Mouse (Mus musculus) cerebellum, adult 2 months (tissue): ENCODE data around the gene Olfr203. TPM values are rescaled to one million over a fixed set of nuclear protein-coding genes. Genes with fewer than 3 reads are reported as not detected.

Experiments
- DNase-seq, 2 experiments: peaks; one replicate each; pipeline ENCODE4 v3.0.0; 2021
- H3K27ac ChIP-seq: fragments of 200-500 bp; 2 replicates; pipeline ENCODE4 v1.5.1; 2012; ENCODE audit warnings: low read length, control low read depth, inconsistent platforms; ENCODE audit not compliant: insufficient read depth
- H3K27me3 ChIP-seq: fragments of 200-500 bp; 2 replicates; pipeline ENCODE4 v1.6.1; 2012; ENCODE audit warnings: inconsistent platforms, mild to moderate bottlenecking, low read length, moderate library complexity; ENCODE audit not compliant: control insufficient read depth, insufficient read depth
- H3K4me1 ChIP-seq: fragments of 200-500 bp; 2 replicates; pipeline ENCODE4 v1.6.1; 2011; ENCODE audit warnings: low read length; ENCODE audit not compliant: control insufficient read depth, insufficient read depth
- H3K4me3 ChIP-seq: fragments of 200-500 bp; replicated peaks from 2 replicates; pipeline ENCODE3; 2011; ENCODE audit warnings: mild to moderate bottlenecking, low read depth, low read length, control low read depth; ENCODE audit not compliant: insufficient read depth
- CTCF ChIP-seq: fragments of 200-500 bp; IDR thresholded peaks from 2 replicates; pipeline ENCODE4 v1.5.1; 2011; ENCODE audit warnings: low read depth, mild to moderate bottlenecking, control low read depth, low read length, moderate library complexity, borderline replicate concordance; ENCODE audit not compliant: insufficient read depth
- POLR2A ChIP-seq: fragments of 200-500 bp; IDR thresholded peaks from 2 replicates; pipeline ENCODE4 v1.6.1; 2011; ENCODE audit warnings: low read length, control low read depth, borderline replicate concordance; ENCODE audit not compliant: insufficient read depth
- WGBS: fragments of 180-500 bp; shearing (Covaris S2); methylation state at CpG from one replicate; pipeline ENCODE4 v1.1.7; 2018; 5-methylcytosine and 5-hydroxymethylcytosine counted together
- polyA plus RNA-seq: library from polyadenylated mRNA; depleted of rRNA; stranded (reverse); fragments of >200 nt; gene quantifications from 2 replicates; pipeline ENCODE4 v1.2.3, GENCODE M21; 2012; rRNA removed

Olfr203 gene
- polyA plus RNA-seq, 1 experiment, result not detected

GRCm38 (mm10) chr16:59331038-59331437 is 32.4 kb downstream of the Olfr203 start, which contains the start of gene Olfr205:
TSS of gene Olfr205 (minus strand) at chr16:59331138.
- Histone ChIP-seq H3K27me3 (no peaks in the 10 kb centered on the region), H3K4me3 (no peak within 1 kb of the TSS), H3K27ac (no peak within 1 kb of the TSS), H3K4me1 (no peaks in the 10 kb centered on the region)
- TF ChIP-seq POLR2A (no peak), CTCF (no peak)
- no peak for DNase-seq

DNA sequence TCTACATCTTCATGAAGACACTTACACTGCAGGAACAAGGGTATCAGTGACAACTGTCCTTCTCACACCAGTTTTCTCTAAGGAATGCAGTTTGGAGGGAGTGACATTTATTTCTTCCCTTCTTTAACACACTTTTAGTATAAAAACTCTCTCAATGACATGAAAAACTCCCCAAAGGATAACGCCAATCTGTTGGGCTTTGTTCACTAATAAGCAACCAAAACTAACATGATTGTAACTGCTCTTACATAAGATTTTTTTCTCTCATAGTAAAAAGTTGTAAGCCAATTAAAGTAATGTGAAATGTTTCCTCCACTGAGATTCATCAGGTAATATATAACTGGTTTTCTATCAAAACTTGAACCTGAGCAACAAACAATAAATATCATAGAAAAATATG is 50.5 kb downstream of the Olfr203 start, which contains the start of gene Olfr206:
TSS of gene Olfr206 (minus strand) at position 101 of the 400 bp plus-strand sequence.
- no peaks in the 10 kb centered on the region for H3K27me3 ChIP-seq
- no peak within 1 kb of the TSS for H3K27ac ChIP-seq
- no peak within 1 kb of the TSS for H3K4me3 ChIP-seq
- TF ChIP-seq POLR2A, result no peak
- no peak for TF ChIP-seq CTCF
- 78% methylated on average over 1 of the region's 1 CpGs for WGBS
- no peaks in the 10 kb centered on the region for H3K4me1 ChIP-seq
- DNase-seq, result no peak

Other genes starting within 250 kb of the Olfr203 start
- not detected in 2 replicates for gene Olfr190, start 220.9 kb upstream of the Olfr203 start, polyA plus RNA-seq
- not detected in 2 replicates for gene Olfr191, start 209.1 kb upstream of the Olfr203 start, polyA plus RNA-seq
- gene Olfr193, start 187.0 kb upstream of the Olfr203 start, polyA plus RNA-seq, result not detected in 2 replicates
- gene Olfr194, start 177.8 kb upstream of the Olfr203 start, polyA plus RNA-seq, result not detected in 2 replicates
- gene Olfr195, start 151.8 kb upstream of the Olfr203 start, polyA plus RNA-seq, result not detected in 2 replicates
- not detected in 2 replicates for gene Olfr196, start 128.4 kb upstream of the Olfr203 start, polyA plus RNA-seq
- gene Olfr198, start 95.3 kb upstream of the Olfr203 start, polyA plus RNA-seq, result not detected in 2 replicates
- not detected in 2 replicates for gene Olfr199, start 79.1 kb upstream of the Olfr203 start, polyA plus RNA-seq
- gene Olfr201, start 26.2 kb upstream of the Olfr203 start, polyA plus RNA-seq, result not detected in 2 replicates
- gene Olfr202, start 12.1 kb upstream of the Olfr203 start, polyA plus RNA-seq, result not detected in 2 replicates
- gene Olfr204, start 19.4 kb downstream of the Olfr203 start, polyA plus RNA-seq, result 0.02 TPM in 1 of 2 replicates, not detected in the other
- gene Olfr205, start 32.3 kb downstream of the Olfr203 start, polyA plus RNA-seq, result not detected in 2 replicates
- gene Olfr206, start 50.4 kb downstream of the Olfr203 start, polyA plus RNA-seq, result not detected in 2 replicates
- not detected in 2 replicates for gene Olfr209, start 65.1 kb downstream of the Olfr203 start, polyA plus RNA-seq
- 0.02 TPM in 1 of 2 replicates, not detected in the other for gene Gabrr3, start 108.5 kb downstream of the Olfr203 start, polyA plus RNA-seq
- 5.2 and 5.5 TPM in 2 replicates for gene Riox2, start 172.9 kb downstream of the Olfr203 start, polyA plus RNA-seq